8 mouse cellular contexts compared by ENCODE assay signal in the genomic region with DNA sequence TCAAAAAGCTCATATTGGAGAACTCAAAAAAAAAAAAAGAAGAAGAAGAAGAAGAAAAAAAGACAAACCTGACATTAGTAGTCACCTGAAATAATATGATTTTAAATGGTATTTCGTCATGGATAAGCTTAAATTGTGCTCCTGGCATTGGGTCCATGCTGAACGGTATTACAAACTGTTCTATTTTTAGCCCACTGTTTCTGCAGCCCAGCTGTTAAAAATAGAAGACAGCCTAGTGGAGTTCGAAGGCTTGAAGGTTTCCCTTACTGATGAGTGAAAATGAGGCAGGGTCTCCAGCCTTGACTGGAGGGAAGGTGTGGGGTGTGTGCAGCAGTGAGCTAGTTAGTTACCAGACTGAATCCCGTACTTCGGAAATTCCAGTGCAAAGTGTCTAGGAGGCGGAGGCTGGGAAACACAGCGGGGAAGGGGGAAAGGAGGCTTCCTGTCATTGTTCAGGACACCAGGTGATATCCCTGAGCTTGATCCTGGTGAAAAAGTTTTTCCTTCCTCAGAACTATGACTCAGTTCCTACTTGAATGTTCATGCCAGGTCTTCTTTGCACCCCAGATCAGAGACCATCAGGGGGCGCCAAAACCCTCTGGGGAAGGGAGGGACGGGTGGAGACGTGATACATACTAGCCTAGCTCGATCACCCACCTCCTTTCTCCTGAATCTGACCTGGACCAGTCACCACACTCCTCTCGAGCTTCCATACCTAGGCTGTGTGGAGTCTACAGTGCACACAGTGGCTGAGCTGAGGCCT.
DNase-seq lines count a peak whose midpoint lies in the region; ATAC-seq and TF ChIP-seq lines count a peak whose summit lies in the region.

No protein-coding gene starts in this region.

- no peak overlapping the region for H3K4me3 ChIP-seq in MEL (ENCODE audit: control insufficient read depth in 1 of 2, insufficient read depth in 1 of 2, low read depth in 2 of 2, low read length in 2 of 2)
- no peak overlapping the region for H3K4me3 ChIP-seq in heart, embryonic 11.5 days (ENCODE audit: low read depth, low read length)

- H3K27ac ChIP-seq in MEL (ENCODE audit: control insufficient read depth, low read depth, low read length) = no peak overlapping the region
- peak overlapping the region; percentile 77 for H3K27ac ChIP-seq in heart, embryonic 11.5 days (ENCODE audit: low read depth, low read length)

- peak overlapping the region; percentile 45 for H3K4me2 ChIP-seq in heart, embryonic 11.5 days

- H3K9ac ChIP-seq in MEL (ENCODE audit: control insufficient read depth, low read depth, low read length, poor library complexity, severe bottlenecking) = no peak overlapping the region
- 0 out of 2 replicates have a peak overlapping the region, but pooled peaks have one; percentile 6 for H3K9ac ChIP-seq in heart, embryonic 11.5 days (ENCODE audit: low read depth, low read length)

- 23% methylated on average over 12 of the region's 12 CpGs for WGBS in heart, embryonic 11.5 days (ENCODE audit: insufficient replicate concordance)

- H3K36me3 ChIP-seq in MEL (ENCODE audit: control insufficient read depth in 1 of 2, insufficient read depth in 2 of 2, low read length in 2 of 2) = no peaks in the 10 kb centered on the region
- H3K36me3 ChIP-seq in heart, embryonic 11.5 days (ENCODE audit: control insufficient read depth, insufficient read depth, low read length) = no peaks in the 10 kb centered on the region

- DNase-seq in 416B (ENCODE audit: low read depth) (peak; percentile 72), MEL (ENCODE audit: low read depth, low spot score) (peak; percentile 65), MN1 (ENCODE audit: low spot score) (no peak)
- DNase-seq in embryo, embryonic 10.5 days (ENCODE audit: low spot score) = peak; percentile 69
- DNase-seq in kidney, postnatal 25 days = peak; percentile 86
- DNase-seq in lung, postnatal 25 days (ENCODE audit: low spot score) = peak; percentile 69
- DNase-seq in spleen, adult 12 weeks (ENCODE audit: low spot score) = peak; percentile 6

- TF ChIP-seq EP300 in MEL (IDR thresholded peaks at IDR 0.05; ENCODE audit: low read depth in 1 of 2, low read length in 2 of 2) = no peak

- peak; percentile 40; the same call in 1 of the 2 replicates for ATAC-seq in heart, embryonic 11.5 days (replicated peaks; ENCODE audit: insufficient number of reproducible peaks, low FRiP score, low TSS enrichment)

- H3K9me3 ChIP-seq in MEL (replicated peaks; ENCODE audit: insufficient read depth, low read length) = no peaks in the 10 kb centered on the region
- H3K9me3 ChIP-seq in heart, embryonic 11.5 days (replicated peaks; ENCODE audit: control insufficient read depth, low read length) = no peaks in the 10 kb centered on the region

- TF ChIP-seq RAD21 in MEL (IDR thresholded peaks at IDR 0.05; ENCODE audit: low read depth, low read length) = peak; percentile 65

- peaks cover 0 to 2% of the 10 kb centered on the region in 2 experiments; a peak in 1 of 4 replicates for H3K27me3 ChIP-seq in MEL (ENCODE audit: control insufficient read depth in 1 of 2, insufficient read depth in 2 of 2, low read length in 2 of 2)
- no peaks in the 10 kb centered on the region for H3K27me3 ChIP-seq in heart, embryonic 11.5 days (ENCODE audit: control insufficient read depth, insufficient read depth, low read length)

- peak; percentile 67 to 86 (median 76) for TF ChIP-seq CTCF in MEL (IDR thresholded peaks at IDR 0.05 in 2 of 3, conservative IDR thresholded peaks at IDR 0.05 in 1 of 3; ENCODE audit: control insufficient read depth in 1 of 3, insufficient read depth in 1 of 3, low read depth in 2 of 3, low read length in 3 of 3, poor library complexity in 1 of 3, severe bottlenecking in 1 of 3)

- no peaks in the 10 kb centered on the region for H3K79me2 ChIP-seq in MEL (ENCODE audit: control insufficient read depth, insufficient read depth, low read length, poor library complexity)

- H3K4me1 ChIP-seq in MEL (ENCODE audit: control insufficient read depth in 1 of 2, insufficient read depth in 2 of 2, low read length in 2 of 2) = no peaks in the 10 kb centered on the region
- peaks cover 19% of the 10 kb centered on the region for H3K4me1 ChIP-seq in heart, embryonic 11.5 days (ENCODE audit: control insufficient read depth, insufficient read depth, low read length)

- TF ChIP-seq POLR2A in MEL (IDR thresholded peaks at IDR 0.05; ENCODE audit: control insufficient read depth in 1 of 2, insufficient read depth in 1 of 2, low read depth in 1 of 2, low read length in 2 of 2, poor library complexity in 1 of 2) = no peak

TF ChIP-seq in MEL, 35 proteins besides CTCF, POLR2A, EP300 and RAD21:
- TF ChIP-seq ETS1 (IDR thresholded peaks at IDR 0.05; ENCODE audit: low read depth, low read length) (no peak), ZC3H11A (IDR thresholded peaks at IDR 0.05; ENCODE audit: low read depth, low read length) (peak; percentile 38), SMC3 (IDR thresholded peaks at IDR 0.05; ENCODE audit: low read depth, low read length) (peak; percentile 72)
